Mouse (Mus musculus): ENCODE measurements around the gene Galntl6. TPM values are rescaled to one million over a fixed set of nuclear protein-coding genes. Genes with fewer than 3 reads are reported as not detected.

The Galntl6 gene
- polyA plus RNA-seq, 1 experiment from 2014 or later = 0.03 TPM

- no peaks in the 10 kb centered on the region for H3K27me3 ChIP-seq
- H3K27ac ChIP-seq = no peak overlapping the region
- H3K36me3 ChIP-seq = no peaks in the 10 kb centered on the region
- 61% methylated on average over 1 of the region's 1 CpGs for WGBS (ENCODE audit: insufficient replicate concordance)
- ATAC-seq (ENCODE audit: low read depth) (no peak), DNase-seq (no peak)
- H3K4me2 ChIP-seq = no peak overlapping the region
- no peaks in the 10 kb centered on the region for H3K4me1 ChIP-seq (replicated peaks)
- no peaks in the 10 kb centered on the region for H3K9me3 ChIP-seq (replicated peaks)
- no peak overlapping the region for H3K9ac ChIP-seq
- no peak overlapping the region for H3K4me3 ChIP-seq (replicated peaks)
Observed at GRCm38 (mm10) chr8:58073733-58074132, 838.7 kb downstream of the Galntl6 start.

GRCm38 (mm10) chr8:58032271-58032670 lies 880.2 kb downstream of the Galntl6 start:
- Histone ChIP-seq H3K27ac (no peak overlapping the region), H3K27me3 (no peaks in the 10 kb centered on the region), H3K9me3 (replicated peaks) (no peaks in the 10 kb centered on the region), H3K4me3 (replicated peaks) (no peak overlapping the region), H3K9ac (no peak overlapping the region), H3K36me3 (no peaks in the 10 kb centered on the region), H3K4me1 (replicated peaks) (no peaks in the 10 kb centered on the region), H3K4me2 (no peak overlapping the region)
- DNase-seq (no peak), ATAC-seq (ENCODE audit: low read depth) (no peak)
- WGBS (ENCODE audit: insufficient replicate concordance) = 51% methylated on average over 3 of the region's 3 CpGs

- Histone ChIP-seq H3K4me2 (no peak overlapping the region), H3K9me3 (replicated peaks) (no peaks in the 10 kb centered on the region), H3K4me3 (replicated peaks) (no peak overlapping the region), H3K4me1 (replicated peaks) (no peaks in the 10 kb centered on the region), H3K27me3 (no peaks in the 10 kb centered on the region), H3K27ac (no peak overlapping the region), H3K36me3 (no peaks in the 10 kb centered on the region), H3K9ac (no peak overlapping the region)
- ATAC-seq (ENCODE audit: low read depth) (no peak), DNase-seq (no peak)
- WGBS (ENCODE audit: insufficient replicate concordance) = 63% methylated on average over 4 of the region's 4 CpGs
Observed at GRCm38 (mm10) chr8:58025558-58025957, 886.9 kb downstream of the Galntl6 start.

- ATAC-seq (ENCODE audit: low read depth) (no peak), DNase-seq (no peak)
- Histone ChIP-seq H3K4me1 (replicated peaks) (no peaks in the 10 kb centered on the region), H3K27me3 (no peaks in the 10 kb centered on the region), H3K4me3 (replicated peaks) (no peak overlapping the region), H3K9ac (no peak overlapping the region), H3K27ac (no peak overlapping the region), H3K9me3 (replicated peaks) (no peaks in the 10 kb centered on the region), H3K4me2 (no peak overlapping the region), H3K36me3 (no peaks in the 10 kb centered on the region)
- 41% methylated on average over 1 of the region's 1 CpGs for WGBS (ENCODE audit: insufficient replicate concordance)
Observed at GRCm38 (mm10) chr8:58025094-58025493, 887.3 kb downstream of the Galntl6 start.

- no peak overlapping the region for H3K27ac ChIP-seq
- H3K27me3 ChIP-seq = no peaks in the 10 kb centered on the region
- DNase-seq (no peak), ATAC-seq (ENCODE audit: low read depth) (no peak)
- H3K9me3 ChIP-seq (replicated peaks) = no peaks in the 10 kb centered on the region
- H3K36me3 ChIP-seq = no peaks in the 10 kb centered on the region
- no peak overlapping the region for H3K9ac ChIP-seq
- no peaks in the 10 kb centered on the region for H3K4me1 ChIP-seq (replicated peaks)
- 27% methylated on average over 2 of the region's 2 CpGs for WGBS (ENCODE audit: insufficient replicate concordance)
- H3K4me3 ChIP-seq (replicated peaks) = no peak overlapping the region
- H3K4me2 ChIP-seq = no peak overlapping the region
Observed at GRCm38 (mm10) chr8:58023426-58024176, 888.8 kb downstream of the Galntl6 start.

GRCm38 (mm10) chr8:57989428-57990171 lies 922.8 kb downstream of the Galntl6 start:
- DNase-seq (no peak), ATAC-seq (ENCODE audit: low read depth) (no peak)
- Histone ChIP-seq H3K4me2 (no peak overlapping the region), H3K4me1 (replicated peaks) (no peaks in the 10 kb centered on the region), H3K27me3 (no peaks in the 10 kb centered on the region), H3K9ac (no peak overlapping the region), H3K9me3 (replicated peaks) (no peaks in the 10 kb centered on the region), H3K27ac (no peak overlapping the region), H3K4me3 (replicated peaks) (no peak overlapping the region), H3K36me3 (no peaks in the 10 kb centered on the region)
- WGBS (ENCODE audit: insufficient replicate concordance) = 45% methylated on average over 1 of the region's 1 CpGs

- DNase-seq (no peak), ATAC-seq (ENCODE audit: low read depth) (no peak)
- Histone ChIP-seq H3K27me3 (no peaks in the 10 kb centered on the region), H3K27ac (no peak overlapping the region), H3K4me1 (replicated peaks) (no peaks in the 10 kb centered on the region), H3K4me3 (replicated peaks) (no peak overlapping the region), H3K4me2 (no peak overlapping the region), H3K9me3 (replicated peaks) (no peaks in the 10 kb centered on the region), H3K9ac (no peak overlapping the region), H3K36me3 (no peaks in the 10 kb centered on the region)
- WGBS (ENCODE audit: insufficient replicate concordance) = 70% methylated on average over 4 of the region's 4 CpGs
Observed at GRCm38 (mm10) chr8:57977372-57977771, 935.1 kb downstream of the Galntl6 start.

- no peak for ATAC-seq (ENCODE audit: low read depth)
- WGBS (ENCODE audit: insufficient replicate concordance) = 26% methylated on average over 2 of the region's 2 CpGs
- Histone ChIP-seq H3K9ac (no peak overlapping the region), H3K36me3 (no peaks in the 10 kb centered on the region), H3K4me1 (replicated peaks) (no peaks in the 10 kb centered on the region), H3K4me3 (replicated peaks) (no peak overlapping the region), H3K4me2 (no peak overlapping the region), H3K27me3 (no peaks in the 10 kb centered on the region), H3K9me3 (replicated peaks) (no peaks in the 10 kb centered on the region), H3K27ac (no peak overlapping the region)
- DNase-seq = no peak
Observed at GRCm38 (mm10) chr8:57974093-57974492, 938.3 kb downstream of the Galntl6 start.

GRCm38 (mm10) chr8:57972832-57973231 lies 939.6 kb downstream of the Galntl6 start:
- ATAC-seq (ENCODE audit: low read depth) (no peak), DNase-seq (no peak)
- no peaks in the 10 kb centered on the region for H3K9me3 ChIP-seq (replicated peaks)
- H3K36me3 ChIP-seq = no peaks in the 10 kb centered on the region
- H3K9ac ChIP-seq = no peak overlapping the region
- H3K4me1 ChIP-seq (replicated peaks) = no peaks in the 10 kb centered on the region
- H3K4me3 ChIP-seq (replicated peaks) = no peak overlapping the region
- 58% methylated on average over 3 of the region's 3 CpGs for WGBS (ENCODE audit: insufficient replicate concordance)
- no peak overlapping the region for H3K27ac ChIP-seq
- H3K4me2 ChIP-seq = no peak overlapping the region
- no peaks in the 10 kb centered on the region for H3K27me3 ChIP-seq

GRCm38 (mm10) chr8:57966676-57967075 lies 945.8 kb downstream of the Galntl6 start:
- no peak overlapping the region for H3K27ac ChIP-seq
- no peak overlapping the region for H3K4me3 ChIP-seq (replicated peaks)
- no peaks in the 10 kb centered on the region for H3K36me3 ChIP-seq
- DNase-seq (no peak), ATAC-seq (ENCODE audit: low read depth) (no peak)
- no peaks in the 10 kb centered on the region for H3K27me3 ChIP-seq
- no peaks in the 10 kb centered on the region for H3K9me3 ChIP-seq (replicated peaks)
- 18% methylated on average over 6 of the region's 6 CpGs for WGBS (ENCODE audit: insufficient replicate concordance)
- H3K4me1 ChIP-seq (replicated peaks) = no peaks in the 10 kb centered on the region
- no peak overlapping the region for H3K9ac ChIP-seq
- H3K4me2 ChIP-seq = no peak overlapping the region

- Histone ChIP-seq H3K27ac (no peak overlapping the region), H3K36me3 (no peaks in the 10 kb centered on the region), H3K4me3 (replicated peaks) (no peak overlapping the region), H3K4me1 (replicated peaks) (no peaks in the 10 kb centered on the region), H3K27me3 (no peaks in the 10 kb centered on the region), H3K9ac (no peak overlapping the region), H3K4me2 (no peak overlapping the region), H3K9me3 (replicated peaks) (no peaks in the 10 kb centered on the region)
- ATAC-seq (ENCODE audit: low read depth) = no peak
- 49% methylated on average over 5 of the region's 5 CpGs for WGBS (ENCODE audit: insufficient replicate concordance)
- DNase-seq = no peak
Observed at GRCm38 (mm10) chr8:57965508-57965907, 946.9 kb downstream of the Galntl6 start.
